Mouse (Mus musculus): ENCODE measurements around the gene Epn2. TPM values are rescaled to one million over a fixed set of nuclear protein-coding genes. Genes with fewer than 3 reads are reported as not detected.

Gene Epn2
- polyA plus RNA-seq (2017; shearing (Covaris generic)), result 0.42 TPM

GRCm38 (mm10) chr11:61578983-61579877 is at the start of gene Epn2:
Epn2 (minus strand) TSS chr11:61579687.

GRCm38 (mm10) chr11:61504713-61505257 is 74.7 kb downstream of the Epn2 start, which contains the start of gene B9d1:
B9d1 (plus strand) TSS chr11:61505144.

GRCm38 (mm10) chr11:61494129-61494997 is 85.1 kb downstream of the Epn2 start, which contains the start of gene Mapk7:
Mapk7 (minus strand) TSS chr11:61494406.

GRCm38 (mm10) chr11:61484613-61485540 is 94.6 kb downstream of the Epn2 start, which contains the start of gene Mfap4:
Mfap4 (plus strand) TSS chr11:61485431.

Other genes starting within 250 kb of the Epn2 start
- not detected for gene Slc47a2, start 236.8 kb downstream of the Epn2 start, polyA plus RNA-seq (2017; shearing (Covaris generic))
- gene Slc47a1, start 201.3 kb downstream of the Epn2 start, polyA plus RNA-seq (2017; shearing (Covaris generic)), result not detected
- gene Rnf112, start 125.6 kb downstream of the Epn2 start, polyA plus RNA-seq (2017; shearing (Covaris generic)), result not detected
- not detected for gene Mfap4, start 94.3 kb downstream of the Epn2 start, polyA plus RNA-seq (2017; shearing (Covaris generic))
- 32.9 TPM for gene Mapk7, start 85.3 kb downstream of the Epn2 start, polyA plus RNA-seq (2017; shearing (Covaris generic))
- gene B9d1, start 74.5 kb downstream of the Epn2 start, polyA plus RNA-seq (2017; shearing (Covaris generic)), result 5.5 TPM
- 440 TPM for gene Grap, start 73.6 kb upstream of the Epn2 start, polyA plus RNA-seq (2017; shearing (Covaris generic))
- 3.7 TPM for gene Fam83g, start 104.4 kb upstream of the Epn2 start, polyA plus RNA-seq (2017; shearing (Covaris generic))
- 0.22 TPM for gene Slc5a10, start 141.1 kb upstream of the Epn2 start, polyA plus RNA-seq (2017; shearing (Covaris generic))
- 34.7 TPM for gene Prpsap2, start 182.4 kb upstream of the Epn2 start, polyA plus RNA-seq (2017; shearing (Covaris generic))

Measured in activated CD4-positive, CD25-positive, alpha-beta regulatory T cell, adult 9 weeks (primary cell).